Mouse (Mus musculus) lung, embryonic 14.5 days (tissue): ENCODE measurements around the gene Epn3. TPM values are rescaled to one million over a fixed set of nuclear protein-coding genes. Genes with fewer than 3 reads are reported as not detected.

Experiments used
- ATAC-seq: fragments of 200-750 bp; cut with Nextera tagmentation; 2 replicates; pipeline ENCODE4 v1.8.0; 2017; ENCODE audit warnings: mild to moderate bottlenecking, moderate TSS enrichment, moderate library complexity; ENCODE audit not compliant: insufficient read depth
- DNase-seq: peaks from one replicate; pipeline ENCODE4 v3.0.0-alpha.2; 2015
- H3K27ac ChIP-seq: fragments of 300-500 bp; sonication (generic); 2 replicates; pipeline ENCODE4 v1.5.1; 2014; ENCODE audit warnings: low read depth, mild to moderate bottlenecking, moderate library complexity
- H3K27me3 ChIP-seq: fragments of 300-500 bp; sonication (generic); 2 replicates; pipeline ENCODE4 v1.6.1; 2014; ENCODE audit warnings: low read length, control low read depth; ENCODE audit not compliant: insufficient read depth
- H3K36me3 ChIP-seq: fragments of 300-500 bp; sonication (generic); 2 replicates; pipeline ENCODE4 v1.6.1; 2014; ENCODE audit warnings: control low read depth; ENCODE audit not compliant: insufficient read depth
- H3K4me1 ChIP-seq: fragments of 300-500 bp; sonication (generic); 2 replicates; pipeline ENCODE4 v1.6.1; 2014; ENCODE audit warnings: antibody characterized with exemption, control low read depth; ENCODE audit not compliant: insufficient read depth
- H3K4me2 ChIP-seq: fragments of 300-500 bp; sonication (generic); 2 replicates; pipeline ENCODE4 v1.6.1; 2014; ENCODE audit warnings: mild to moderate bottlenecking
- H3K4me3 ChIP-seq: fragments of 300-500 bp; sonication (generic); 2 replicates; pipeline ENCODE4 v1.5.1; 2014; ENCODE audit warnings: low read depth, low read length
- H3K9ac ChIP-seq: fragments of 300-500 bp; sonication (generic); 2 replicates; pipeline ENCODE4 v1.6.1; 2014
- H3K9me3 ChIP-seq: fragments of 300-500 bp; sonication (generic); 2 replicates; pipeline ENCODE4 v1.6.1; 2016; ENCODE audit warnings: low read depth, low read length, control low read depth
- CTCF ChIP-seq: IDR thresholded peaks from 2 replicates; pipeline ENCODE4 v1.5.1; 2016; ENCODE audit warnings: antibody characterized with exemption, low read depth
- WGBS: fragments of 180-500 bp; shearing (Covaris S2); extraction: QIAGEN DNeasy Blood & Tissue Kit; methylation state at CpG from one replicate; pipeline ENCODE4 v1.1.7; 2014; 5-methylcytosine and 5-hydroxymethylcytosine counted together
- polyA plus RNA-seq: library from polyadenylated mRNA; unstranded; fragments of >200 nt; fragmentation: Nextera tagmentation; extraction: Ambion mirVana; gene quantifications from 2 replicates; pipeline ENCODE4 v1.2.1, GENCODE M21; 2014

The Epn3 gene
- polyA plus RNA-seq, 1 experiment from 2014 or later: 15.9 TPM

DNA sequence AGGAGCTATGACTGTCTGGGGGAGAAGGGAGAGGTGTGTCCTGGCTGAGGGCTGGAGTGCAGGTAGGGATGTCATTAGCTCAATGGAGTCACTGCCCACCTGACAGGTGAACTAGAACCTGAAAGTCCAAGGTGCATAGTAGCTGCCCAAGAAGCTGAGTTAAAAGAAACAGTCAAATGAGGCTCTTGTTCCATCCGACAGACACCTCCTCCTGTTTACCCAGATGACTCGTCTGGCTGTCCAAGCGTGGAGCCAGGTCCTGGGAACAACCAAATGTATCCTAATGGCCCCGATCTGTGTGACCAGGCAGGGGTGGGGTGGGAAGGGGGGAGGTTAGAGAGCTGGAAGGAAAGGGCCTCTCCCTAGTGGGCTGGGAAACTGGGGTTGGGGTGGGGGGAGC lies 54.5 kb downstream of the Epn3 start:
- H3K27me3 ChIP-seq: no peaks in the 10 kb centered on the region
- no peak overlapping the region for H3K27ac ChIP-seq
- no peak for TF ChIP-seq CTCF
- DNase-seq (no peak), ATAC-seq (no peak)
- H3K9ac ChIP-seq: no peak overlapping the region
- peaks cover 1% of the 10 kb centered on the region for H3K4me1 ChIP-seq
- H3K4me3 ChIP-seq: no peak overlapping the region
- 0 out of 2 replicates have a peak, but pooled peaks cover 17% of the 10 kb centered on the region for H3K36me3 ChIP-seq
- 26% methylated on average over 4 of the region's 4 CpGs for WGBS
- no peaks in the 10 kb centered on the region for H3K9me3 ChIP-seq
- H3K4me2 ChIP-seq: no peak overlapping the region

DNA sequence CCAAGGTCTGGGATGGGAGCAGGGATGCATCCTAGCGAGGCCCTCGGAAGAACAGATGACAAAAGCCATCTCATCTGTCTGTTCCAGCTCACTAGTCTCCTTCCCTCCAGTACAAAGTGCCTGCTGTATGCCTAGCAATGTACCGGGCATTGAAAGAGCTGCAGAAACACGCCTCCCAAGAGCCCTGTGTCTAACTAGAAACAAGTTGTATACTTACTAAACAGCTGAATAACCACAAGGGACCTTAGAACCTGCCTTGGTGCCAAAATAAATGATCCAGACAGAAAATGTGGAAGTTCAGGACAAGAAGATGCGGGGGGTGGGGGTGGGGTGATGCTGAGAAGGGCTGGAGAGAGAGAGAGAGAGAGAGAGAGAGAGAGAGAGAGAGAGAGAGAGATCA lies 54.9 kb downstream of the Epn3 start:
- Histone ChIP-seq H3K9me3 (no peaks in the 10 kb centered on the region), H3K36me3 (0 out of 2 replicates have a peak, but pooled peaks cover 17% of the 10 kb centered on the region), H3K9ac (no peak overlapping the region), H3K27me3 (no peaks in the 10 kb centered on the region), H3K4me2 (no peak overlapping the region), H3K4me3 (no peak overlapping the region), H3K27ac (no peak overlapping the region), H3K4me1 (no peaks in the 10 kb centered on the region; the same call in 1 of the 2 replicates)
- TF ChIP-seq CTCF: no peak
- DNase-seq (no peak), ATAC-seq (no peak)
- WGBS: 68% methylated on average over 5 of the region's 5 CpGs

DNA sequence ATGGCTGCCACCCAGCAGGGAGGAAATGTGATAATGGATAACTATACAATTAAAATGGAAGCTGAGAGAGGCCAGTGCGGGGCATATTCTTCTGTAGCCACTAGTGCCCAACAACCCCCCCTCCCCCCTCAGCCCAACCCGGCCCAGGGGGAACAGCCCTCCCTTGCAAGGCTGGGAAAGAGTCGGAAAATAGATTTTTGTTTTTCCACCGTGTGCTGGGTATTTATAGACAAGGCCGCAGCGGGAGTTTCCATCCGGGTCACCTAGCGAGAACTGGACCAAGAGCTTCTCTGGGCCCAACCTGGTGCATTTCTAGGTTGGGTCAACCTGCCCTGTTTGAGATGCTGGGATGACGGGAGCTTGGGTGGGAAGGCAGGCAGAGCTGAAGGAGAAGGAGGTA lies 58.0 kb downstream of the Epn3 start:
- Histone ChIP-seq H3K27me3 (no peaks in the 10 kb centered on the region), H3K27ac (no peak overlapping the region), H3K9ac (no peak overlapping the region), H3K4me2 (no peak overlapping the region), H3K36me3 (0 out of 2 replicates have a peak, but pooled peaks cover 24% of the 10 kb centered on the region), H3K4me3 (no peak overlapping the region), H3K4me1 (no peaks in the 10 kb centered on the region; the same call in 1 of the 2 replicates), H3K9me3 (no peaks in the 10 kb centered on the region)
- no peak for TF ChIP-seq CTCF
- ATAC-seq (no peak), DNase-seq (no peak)
- 65% methylated on average over 9 of the region's 9 CpGs for WGBS

DNA sequence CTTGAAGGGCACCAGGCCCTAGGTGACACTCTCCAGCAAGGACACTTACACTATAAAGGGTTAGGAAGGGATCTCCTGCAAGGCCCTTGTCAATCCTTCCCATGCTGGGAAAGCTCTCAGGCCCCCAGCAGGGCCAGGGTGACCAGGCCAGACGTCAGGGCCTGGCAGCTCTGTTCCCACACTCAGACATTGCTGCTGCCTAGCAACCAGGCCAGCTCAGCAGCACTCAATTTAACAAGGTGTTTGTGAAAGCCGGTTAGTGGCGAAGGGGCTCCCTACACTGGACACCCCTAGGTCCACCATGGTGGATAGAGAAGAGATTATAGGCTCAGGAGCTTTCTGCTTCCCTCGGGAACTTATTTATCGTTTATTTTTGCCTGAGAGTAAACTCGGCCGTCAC lies 58.7 kb downstream of the Epn3 start:
- TF ChIP-seq CTCF: no peak
- no peaks in the 10 kb centered on the region for H3K9me3 ChIP-seq
- no peak overlapping the region for H3K27ac ChIP-seq
- no peaks in the 10 kb centered on the region for H3K27me3 ChIP-seq
- H3K9ac ChIP-seq: no peak overlapping the region
- H3K4me1 ChIP-seq: no peaks in the 10 kb centered on the region; the same call in 1 of the 2 replicates
- no peak overlapping the region for H3K4me2 ChIP-seq
- ATAC-seq: no peak
- H3K36me3 ChIP-seq: 0 out of 2 replicates have a peak, but pooled peaks cover 24% of the 10 kb centered on the region
- DNase-seq: no peak
- 27% methylated on average over 7 of the region's 7 CpGs for WGBS
- no peak overlapping the region for H3K4me3 ChIP-seq

DNA sequence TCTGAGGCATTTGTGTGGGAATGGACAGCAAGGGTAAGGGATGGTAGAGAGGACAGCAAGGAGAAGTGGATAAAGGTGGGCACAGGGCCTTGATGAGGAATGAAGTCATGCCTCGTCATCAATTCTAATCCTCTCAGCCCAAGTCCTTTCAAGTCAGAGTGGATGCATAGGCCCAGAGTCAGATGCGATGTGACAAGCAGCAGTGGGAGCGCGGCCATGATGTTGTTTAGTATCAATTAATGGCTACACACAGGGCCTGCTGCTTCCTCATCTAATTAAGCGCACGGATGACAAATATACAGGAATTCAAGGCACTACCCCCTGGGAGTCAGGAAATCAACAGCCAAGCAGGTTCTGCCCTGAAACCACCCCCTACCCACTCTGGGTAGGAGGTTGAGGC lies 59.4 kb downstream of the Epn3 start:
- Histone ChIP-seq H3K27ac (no peak overlapping the region), H3K36me3 (0 out of 2 replicates have a peak, but pooled peaks cover 24% of the 10 kb centered on the region), H3K27me3 (no peaks in the 10 kb centered on the region), H3K4me2 (no peak overlapping the region), H3K4me3 (no peak overlapping the region), H3K4me1 (no peaks in the 10 kb centered on the region; the same call in 1 of the 2 replicates), H3K9ac (no peak overlapping the region), H3K9me3 (no peaks in the 10 kb centered on the region)
- DNase-seq (no peak), ATAC-seq (no peak)
- no peak for TF ChIP-seq CTCF
- 89% methylated on average over 6 of the region's 6 CpGs for WGBS

Other genes starting within 250 kb of the Epn3 start
- 0.41 and 0.68 TPM in 2 replicates for gene Gm21885, start 218.1 kb downstream of the Epn3 start, polyA plus RNA-seq
- 93.2 and 95.8 TPM in 2 replicates for gene Luc7l3, start 178.0 kb downstream of the Epn3 start, polyA plus RNA-seq
- gene Ankrd40, start 172.0 kb downstream of the Epn3 start, polyA plus RNA-seq: 29.8 and 30.9 TPM in 2 replicates
- 3.1 and 3.7 TPM in 2 replicates for gene Abcc3, start 107.0 kb downstream of the Epn3 start, polyA plus RNA-seq
- gene Cacna1g, start 25.8 kb downstream of the Epn3 start, polyA plus RNA-seq: 12.9 and 13.5 TPM in 2 replicates
- gene Spata20, start 13.8 kb downstream of the Epn3 start, polyA plus RNA-seq: 0.42 TPM in 1 of 2 replicates, not detected in the other
- 3.2 and 3.3 TPM in 2 replicates for gene Mycbpap, start 21.8 kb upstream of the Epn3 start, polyA plus RNA-seq
- 3.6 and 4.2 TPM in 2 replicates for gene Rsad1, start 49.3 kb upstream of the Epn3 start, polyA plus RNA-seq
- gene Chad, start 65.1 kb upstream of the Epn3 start, polyA plus RNA-seq: 1.6 and 2.0 TPM in 2 replicates
- gene Acsf2, start 101.9 kb upstream of the Epn3 start, polyA plus RNA-seq: 10.2 and 10.4 TPM in 2 replicates
- gene Lrrc59, start 129.8 kb upstream of the Epn3 start, polyA plus RNA-seq: 211 and 222 TPM in 2 replicates
- gene Mrpl27, start 153.8 kb upstream of the Epn3 start, polyA plus RNA-seq: 137 TPM in 2 replicates
- 30.0 and 35.4 TPM in 2 replicates for gene Eme1, start 154.0 kb upstream of the Epn3 start, polyA plus RNA-seq
- gene Xylt2, start 177.5 kb upstream of the Epn3 start, polyA plus RNA-seq: 25.0 and 31.5 TPM in 2 replicates
- gene Gm11541, start 204.5 kb upstream of the Epn3 start, polyA plus RNA-seq: 1.5 and 2.0 TPM in 2 replicates
- 0.20 and 0.21 TPM in 2 replicates for gene Cdc34b, start 241.8 kb upstream of the Epn3 start, polyA plus RNA-seq